Mouse (Mus musculus) bone marrow, adult 2 months (tissue): ENCODE results near the gene CN725425.

Experiments used
- CTCF ChIP-seq: fragments of 200-500 bp; IDR thresholded peaks from 2 replicates; pipeline ENCODE4 v1.5.1; 2011; ENCODE audit warnings: low read length, control low read depth; ENCODE audit not compliant: control insufficient read depth, insufficient read depth
- POLR2A ChIP-seq: fragments of 200-500 bp; IDR thresholded peaks from 2 replicates; pipeline ENCODE4 v1.6.1; 2011; ENCODE audit warnings: low read depth, mild to moderate bottlenecking, control low read depth, low read length, borderline replicate concordance; ENCODE audit not compliant: control insufficient read depth

DNA sequence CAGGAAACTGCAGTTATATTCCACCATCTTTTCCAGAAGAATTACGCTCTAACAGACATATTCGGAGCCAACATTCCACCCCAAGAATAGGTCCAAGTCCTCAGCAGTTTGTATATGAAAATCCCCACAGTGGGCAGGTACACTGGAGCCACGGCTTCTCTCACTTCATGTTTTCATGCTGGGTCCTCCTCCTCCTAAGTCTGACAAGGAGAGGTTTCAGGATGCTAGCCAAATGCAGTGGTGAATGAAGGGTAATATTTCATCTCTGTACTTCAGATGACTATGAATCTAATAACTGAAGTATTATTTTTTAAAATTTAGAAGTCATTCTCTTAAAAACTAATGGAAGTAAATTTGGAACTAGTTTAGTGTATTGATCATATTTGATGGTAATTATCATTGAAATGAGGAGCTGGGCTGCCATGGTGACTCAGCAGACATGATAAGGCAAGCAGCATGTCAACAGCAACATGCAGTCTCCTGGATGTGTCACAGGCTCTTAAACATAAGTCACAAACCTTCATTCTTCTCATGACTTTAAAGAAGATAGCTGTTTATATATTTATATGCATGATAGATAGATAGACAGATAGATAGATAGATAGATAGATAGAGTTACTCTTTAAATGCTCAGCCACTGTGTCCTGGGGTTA lies 41.5 kb downstream of the CN725425 start:
- no peak for TF ChIP-seq CTCF
- TF ChIP-seq POLR2A, result no peak
